Mouse (Mus musculus) MEL (cell line): Measurements from ENCODE around the gene H3f3b. TPM values are rescaled to one million over a fixed set of nuclear protein-coding genes. Genes with fewer than 3 reads are reported as not detected.

Source experiments
- DNase-seq: peaks from one replicate; pipeline ENCODE4 v3.0.0; 2011; ENCODE audit warnings: low read depth, low spot score
- H3K27ac ChIP-seq: 2 replicates; pipeline ENCODE4 v1.5.1; 2012; ENCODE audit warnings: low read depth, mild to moderate bottlenecking, control low read depth, low read length, moderate library complexity; ENCODE audit not compliant: control insufficient read depth
- H3K27me3 ChIP-seq, 2 experiments: fragments of 150-350 bp in 1 of 2; sonication (generic) in 1 of 2; 2 replicates each; pipeline ENCODE4 v1.6.1; 2012; ENCODE audit warnings: low read length in 2 of 2, mild to moderate bottlenecking in 2 of 2, improper control_type of control experiment in 1 of 2, moderate library complexity in 1 of 2; ENCODE audit not compliant: insufficient read depth in 2 of 2, control insufficient read depth in 1 of 2
- H3K36me3 ChIP-seq, 2 experiments: 2 replicates each; pipeline ENCODE4 v1.6.1; 2012 to 2014; ENCODE audit warnings: low read length in 2 of 2, improper control_type of control experiment in 1 of 2, inconsistent platforms in 1 of 2, mild to moderate bottlenecking in 1 of 2; ENCODE audit not compliant: insufficient read depth in 2 of 2, control insufficient read depth in 1 of 2
- H3K4me1 ChIP-seq, 2 experiments: fragments of 150-350 bp in 1 of 2; sonication (generic) in 1 of 2; 2 replicates each; pipeline ENCODE4 v1.6.1; 2012; ENCODE audit warnings: low read length in 2 of 2, improper control_type of control experiment in 1 of 2, mild to moderate bottlenecking in 1 of 2; ENCODE audit not compliant: insufficient read depth in 2 of 2, control insufficient read depth in 1 of 2
- H3K4me3 ChIP-seq, 2 experiments: fragments of 150-350 bp in 1 of 2; sonication (generic) in 1 of 2; 2 replicates each; pipeline ENCODE4 v1.5.1; 2012; ENCODE audit warnings: low read depth in 2 of 2, low read length in 2 of 2, mild to moderate bottlenecking in 2 of 2, moderate library complexity in 2 of 2, control low read depth in 1 of 2, improper control_type of control experiment in 1 of 2; ENCODE audit not compliant: control insufficient read depth in 1 of 2, insufficient read depth in 1 of 2
- H3K79me2 ChIP-seq: 2 replicates; pipeline ENCODE4 v1.6.1; 2012; ENCODE audit warnings: mild to moderate bottlenecking, low read length, moderate library complexity; ENCODE audit not compliant: control insufficient read depth, poor library complexity, insufficient read depth
- H3K9ac ChIP-seq: 2 replicates; pipeline ENCODE4 v1.6.1; 2012; ENCODE audit warnings: low read depth, mild to moderate bottlenecking, control low read depth, low read length, moderate library complexity; ENCODE audit not compliant: control insufficient read depth, poor library complexity, severe bottlenecking
- H3K9me3 ChIP-seq: fragments of 150-350 bp; sonication (generic); replicated peaks from 2 replicates; pipeline ENCODE4 v1.6.1; 2012; ENCODE audit warnings: mild to moderate bottlenecking, low read length, improper control_type of control experiment, moderate library complexity; ENCODE audit not compliant: insufficient read depth
- BHLHE40 ChIP-seq: IDR thresholded peaks from 2 replicates; pipeline ENCODE4 v1.6.1; 2012; ENCODE audit warnings: low read depth, mild to moderate bottlenecking, inconsistent platforms, low read length, improper control_type of control experiment, borderline replicate concordance
- CHD1 ChIP-seq: IDR thresholded peaks from 2 replicates; pipeline ENCODE4 v1.6.1; 2012; ENCODE audit warnings: low read depth, mild to moderate bottlenecking, inconsistent platforms, low read length, improper control_type of control experiment
- E2F4 ChIP-seq: IDR thresholded peaks from 2 replicates; pipeline ENCODE4 v1.6.1; 2011; ENCODE audit warnings: low read depth, low read length, improper control_type of control experiment, borderline replicate concordance
- ELF1 ChIP-seq: IDR thresholded peaks from 2 replicates; pipeline ENCODE4 v1.6.1; 2014; ENCODE audit warnings: low read depth, mild to moderate bottlenecking, inconsistent platforms, low read length, improper control_type of control experiment, moderate library complexity
- EP300 ChIP-seq, 2 experiments: IDR thresholded peaks; 2 replicates each; pipeline ENCODE4 v1.6.1; 2011; ENCODE audit warnings: improper control_type of control experiment in 2 of 2, low read length in 2 of 2, low read depth in 1 of 2, mild to moderate bottlenecking in 1 of 2
- ETS1 ChIP-seq: IDR thresholded peaks from 2 replicates; pipeline ENCODE4 v1.6.1; 2012; ENCODE audit warnings: low read depth, mild to moderate bottlenecking, inconsistent platforms, low read length, improper control_type of control experiment, moderate library complexity
- HCFC1 ChIP-seq: IDR thresholded peaks from 2 replicates; pipeline ENCODE4 v1.6.1; 2012; ENCODE audit warnings: low read depth, mild to moderate bottlenecking, inconsistent platforms, low read length, improper control_type of control experiment, moderate library complexity
- JUND ChIP-seq: IDR thresholded peaks from 2 replicates; pipeline ENCODE4 v1.6.1; 2011; ENCODE audit warnings: low read depth, mild to moderate bottlenecking, improper control_type of control experiment, low read length
- KAT2A ChIP-seq: conservative IDR thresholded peaks from 2 replicates; pipeline ENCODE4 v1.6.1; 2012; ENCODE audit warnings: low read depth, low read length, improper control_type of control experiment, inconsistent platforms
- MAFK ChIP-seq: IDR thresholded peaks from 2 replicates; pipeline ENCODE4 v1.6.1; 2011; ENCODE audit warnings: low read depth, mild to moderate bottlenecking, low read length, improper control_type of control experiment, borderline replicate concordance
- MAX ChIP-seq: IDR thresholded peaks from 2 replicates; pipeline ENCODE4 v1.6.1; 2011; ENCODE audit warnings: low read length, improper control_type of control experiment
- MAZ ChIP-seq: IDR thresholded peaks from 2 replicates; pipeline ENCODE4 v1.6.1; 2012; ENCODE audit warnings: low read depth, mild to moderate bottlenecking, inconsistent platforms, low read length, improper control_type of control experiment
- MXI1 ChIP-seq: IDR thresholded peaks from 2 replicates; pipeline ENCODE4 v1.6.1; 2011; ENCODE audit warnings: mild to moderate bottlenecking, low read depth, low read length, improper control_type of control experiment
- MYB ChIP-seq: IDR thresholded peaks from 2 replicates; pipeline ENCODE4 v1.6.1; 2011; ENCODE audit warnings: mild to moderate bottlenecking, low read depth, low read length, improper control_type of control experiment
- MYC ChIP-seq: IDR thresholded peaks from 2 replicates; pipeline ENCODE4 v1.6.1; 2011; ENCODE audit warnings: low read depth, mild to moderate bottlenecking, low read length, improper control_type of control experiment, moderate library complexity
- NRF1 ChIP-seq: IDR thresholded peaks from 2 replicates; pipeline ENCODE4 v1.6.1; 2014; ENCODE audit warnings: low read depth, mild to moderate bottlenecking, inconsistent platforms, low read length, improper control_type of control experiment, moderate library complexity; ENCODE audit not compliant: poor library complexity, insufficient read depth, severe bottlenecking
- POLR2A ChIP-seq, 2 experiments: IDR thresholded peaks; 2 replicates each; pipeline ENCODE4 v1.6.1; 2011 to 2012; ENCODE audit warnings: low read length in 2 of 2, mild to moderate bottlenecking in 2 of 2, control low read depth in 1 of 2, improper control_type of control experiment in 1 of 2, low read depth in 1 of 2, moderate library complexity in 1 of 2; ENCODE audit not compliant: control insufficient read depth in 1 of 2, insufficient read depth in 1 of 2, poor library complexity in 1 of 2
- POLR2AphosphoS2 ChIP-seq: IDR thresholded peaks from 2 replicates; pipeline ENCODE4 v1.6.1; 2011; ENCODE audit warnings: low read length, improper control_type of control experiment
- POLR2AphosphoS5 ChIP-seq: IDR thresholded peaks from 2 replicates; pipeline ENCODE4 v1.6.1; 2012; ENCODE audit warnings: low read depth, borderline replicate concordance, mild to moderate bottlenecking, inconsistent platforms, low read length, moderate library complexity, mixed read lengths
- RAD21 ChIP-seq: IDR thresholded peaks from 2 replicates; pipeline ENCODE4 v1.6.1; 2011; ENCODE audit warnings: mild to moderate bottlenecking, low read depth, low read length, improper control_type of control experiment
- RCOR1 ChIP-seq: IDR thresholded peaks from 2 replicates; pipeline ENCODE4 v1.6.1; 2012; ENCODE audit warnings: low read depth, mild to moderate bottlenecking, inconsistent platforms, low read length, improper control_type of control experiment
- SIN3A ChIP-seq: IDR thresholded peaks from 2 replicates; pipeline ENCODE4 v1.6.1; 2012; ENCODE audit warnings: low read length, improper control_type of control experiment, inconsistent platforms
- SMC3 ChIP-seq: IDR thresholded peaks from 2 replicates; pipeline ENCODE4 v1.6.1; 2011; ENCODE audit warnings: low read depth, low read length, improper control_type of control experiment
- TAL1 ChIP-seq: IDR thresholded peaks from 2 replicates; pipeline ENCODE4 v1.6.1; 2012; ENCODE audit warnings: mild to moderate bottlenecking, inconsistent platforms, low read length, moderate library complexity, mixed read lengths
- TBP ChIP-seq: IDR thresholded peaks from 2 replicates; pipeline ENCODE4 v1.8.0; 2011; ENCODE audit warnings: low read depth, low read length, improper control_type of control experiment
- TCF12 ChIP-seq: IDR thresholded peaks from 2 replicates; pipeline ENCODE4 v1.6.1; 2014; ENCODE audit warnings: low read depth, mild to moderate bottlenecking, inconsistent platforms, low read length, improper control_type of control experiment, moderate library complexity
- UBTF ChIP-seq: IDR thresholded peaks from 2 replicates; pipeline ENCODE4 v1.6.1; 2012; ENCODE audit warnings: low read depth, mild to moderate bottlenecking, inconsistent platforms, low read length, improper control_type of control experiment, moderate library complexity, borderline replicate concordance; ENCODE audit not compliant: insufficient read depth
- USF1 ChIP-seq: IDR thresholded peaks from 2 replicates; pipeline ENCODE4 v1.6.1; 2014; ENCODE audit warnings: low read depth, mild to moderate bottlenecking, inconsistent platforms, low read length, improper control_type of control experiment, moderate library complexity
- USF2 ChIP-seq, 2 experiments: IDR thresholded peaks; 2 replicates each; pipeline ENCODE4 v1.6.1; 2011 to 2012; ENCODE audit warnings: improper control_type of control experiment in 2 of 2, low read length in 2 of 2, borderline replicate concordance in 1 of 2, inconsistent platforms in 1 of 2, low read depth in 1 of 2, mild to moderate bottlenecking in 1 of 2; ENCODE audit not compliant: insufficient read depth in 1 of 2
- ZC3H11A ChIP-seq: IDR thresholded peaks from 2 replicates; pipeline ENCODE4 v1.6.1; 2012; ENCODE audit warnings: low read depth, mild to moderate bottlenecking, inconsistent platforms, low read length, improper control_type of control experiment
- ZKSCAN1 ChIP-seq: IDR thresholded peaks from 2 replicates; pipeline ENCODE4 v1.6.1; 2012; ENCODE audit warnings: low read depth, mild to moderate bottlenecking, inconsistent platforms, low read length, improper control_type of control experiment, moderate library complexity
- ZMIZ1 ChIP-seq: IDR thresholded peaks from 2 replicates; pipeline ENCODE4 v1.6.1; 2012; ENCODE audit warnings: low read depth, mild to moderate bottlenecking, inconsistent platforms, low read length, improper control_type of control experiment, moderate library complexity
- ZNF384 ChIP-seq: IDR thresholded peaks from 2 replicates; pipeline ENCODE4 v1.6.1; 2012; ENCODE audit warnings: low read depth, mild to moderate bottlenecking, inconsistent platforms, low read length, improper control_type of control experiment
- polyA plus RNA-seq, 2 experiments: library from polyadenylated mRNA; stranded (reverse) in 1 of 2; unstranded in 1 of 2; fragments of >175 nt in 1 of 2; fragments of >200 nt in 1 of 2; gene quantifications; 2 replicates each; pipeline versions ENCODE4 v1.2.1 to v1.2.4; 2012; ENCODE audit warnings: low replicate concordance in 2 of 2, low read depth in 1 of 2; ENCODE audit not compliant: insufficient read length in 2 of 2, insufficient read depth in 1 of 2, missing spikeins in 1 of 2
- total RNA-seq: library from RNA; depleted of rRNA; stranded (reverse); fragments of 300-350 nt; gene quantifications from 2 replicates; pipeline ENCODE4 v1.2.3, GENCODE M21; 2012

The H3f3b gene
- total and polyA plus RNA-seq, 3 experiments: 96.6 to 767 (median 498) TPM

DNA sequence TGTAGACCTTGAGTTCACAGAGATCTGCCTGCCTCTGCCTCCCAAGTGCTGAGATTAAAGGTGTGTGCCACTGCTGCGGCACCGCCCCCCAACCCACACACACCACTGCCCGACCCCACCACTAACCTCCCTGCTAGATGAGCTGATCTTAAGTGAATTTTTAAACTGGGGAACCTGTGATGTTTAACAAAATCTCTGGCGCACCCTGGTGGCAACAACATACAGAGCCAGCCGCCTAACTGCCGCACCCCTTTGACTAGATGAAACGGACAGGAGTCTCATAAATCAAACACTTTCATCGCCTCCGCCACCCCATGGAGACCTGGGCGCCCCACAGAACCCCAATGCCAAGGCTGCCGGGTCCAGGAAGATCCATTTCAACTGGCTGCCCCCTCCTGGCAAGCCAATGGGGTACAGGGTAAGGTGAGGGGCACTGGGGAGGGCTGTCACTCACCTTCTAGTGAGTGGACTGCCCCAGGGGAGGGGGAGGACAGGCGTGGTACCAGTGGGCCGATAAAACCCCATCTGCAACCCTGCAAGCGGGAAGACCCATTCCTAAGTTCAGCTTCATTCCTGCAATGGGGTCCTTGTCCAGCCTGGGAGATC, 28.1 kb downstream of the H3f3b start (continued):
- TF ChIP-seq TCF12 (0 out of 2 replicates have a peak, but pooled peaks have one; percentile 27), UBTF (no peak), HCFC1 (no peak), MAZ (peak; percentile 60), NRF1 (no peak), TAL1 (no peak), ZC3H11A (peak; percentile 82), POLR2A (IDR thresholded peaks at IDR 0.05; ENCODE audit: control insufficient read depth in 1 of 2, insufficient read depth in 1 of 2, low read depth in 1 of 2, low read length in 2 of 2, poor library complexity in 1 of 2) (no peak)

DNA sequence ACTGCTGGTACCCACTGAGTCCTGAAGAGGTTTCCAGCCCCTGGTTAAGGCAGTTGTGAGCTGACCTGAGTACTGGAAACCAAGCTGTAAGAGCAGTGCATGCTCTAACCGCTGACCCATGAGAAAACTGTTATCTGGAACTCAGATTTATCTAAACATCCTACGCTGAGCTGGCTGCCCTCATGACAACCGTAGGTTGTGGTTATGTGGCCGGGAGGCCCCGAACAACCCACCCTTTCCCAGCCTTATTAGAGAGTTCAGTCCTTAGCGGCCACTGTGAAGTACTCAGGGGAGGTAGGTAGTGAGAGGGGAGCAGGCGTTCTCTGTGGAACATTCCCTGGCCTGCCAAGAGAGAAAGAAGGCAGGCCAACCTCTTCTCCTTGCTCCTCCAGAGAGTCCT, 28.7 kb downstream of the H3f3b start:
- no peaks in the 10 kb centered on the region for H3K79me2 ChIP-seq
- H3K27ac ChIP-seq: peak overlapping the region; percentile 30; the same call in 1 of the 2 replicates
- peaks cover 0 to 5% of the 10 kb centered on the region in 2 experiments; a peak in 2 of 4 replicates for H3K36me3 ChIP-seq
- H3K27me3 ChIP-seq: no peaks in the 10 kb centered on the region
- no peaks in the 10 kb centered on the region for H3K9me3 ChIP-seq
- H3K4me1 ChIP-seq: peaks cover 4 to 11% of the 10 kb centered on the region in 2 experiments
- peak overlapping the region; percentile 48 for H3K9ac ChIP-seq
- peak overlapping the region; percentile 5 to 33; a peak in 3 of 4 replicates for H3K4me3 ChIP-seq
- peak; percentile 63 for DNase-seq
- TF ChIP-seq ZC3H11A: no peak
- TF ChIP-seq RAD21: no peak
- no peak for TF ChIP-seq E2F4
- TF ChIP-seq MXI1: 0 out of 2 replicates have a peak, but pooled peaks have one; percentile 22
- TF ChIP-seq KAT2A: no peak
- no peak for TF ChIP-seq USF1
- TF ChIP-seq TCF12: 0 out of 2 replicates have a peak, but pooled peaks have one; percentile 44
- no peak for TF ChIP-seq BHLHE40
- no peak for TF ChIP-seq TBP
- no peak for TF ChIP-seq USF2 (IDR thresholded peaks at IDR 0.05; ENCODE audit: borderline replicate concordance in 1 of 2, insufficient read depth in 1 of 2, low read depth in 1 of 2, low read length in 2 of 2)
- TF ChIP-seq SIN3A: peak; percentile 3; the same call in 1 of the 2 replicates
- no peak; the same call in 1 of the 2 replicates for TF ChIP-seq ETS1
- TF ChIP-seq MYB: no peak
- TF ChIP-seq JUND: no peak
- no peak for TF ChIP-seq ZKSCAN1
- TF ChIP-seq EP300 (IDR thresholded peaks at IDR 0.05; ENCODE audit: low read depth in 1 of 2, low read length in 2 of 2): peak; percentile 31 to 71; a peak in 2 of 4 replicates
- no peak for TF ChIP-seq ELF1
- no peak for TF ChIP-seq MYC
- no peak for TF ChIP-seq MAX
- no peak for TF ChIP-seq CHD1
- no peak for TF ChIP-seq ZMIZ1
- no peak for TF ChIP-seq SMC3
- no peak for TF ChIP-seq POLR2AphosphoS2
- no peak for TF ChIP-seq TAL1
- peak; percentile 73 for TF ChIP-seq RCOR1
- no peak for TF ChIP-seq ZNF384
- TF ChIP-seq MAZ: no peak
- no peak for TF ChIP-seq NRF1
- peak; percentile 40; the same call in 1 of the 2 replicates for TF ChIP-seq MAFK
- TF ChIP-seq POLR2AphosphoS5: no peak
- no peak for TF ChIP-seq POLR2A (IDR thresholded peaks at IDR 0.05; ENCODE audit: control insufficient read depth in 1 of 2, insufficient read depth in 1 of 2, low read depth in 1 of 2, low read length in 2 of 2, poor library complexity in 1 of 2)
